Mouse (Mus musculus) regulatory T cell (primary cell): Measurements from ENCODE around the gene Eefsec.

Experiments
- in situ Hi-C: fragments of 300-600 bp; cut with MboI, MseI; formaldehyde crosslinking; loops from one replicate; pipeline ENCODE4 v1.15.1; 2025; ENCODE audit warnings: high pct_unique_total_duplicates

The Eefsec gene

DNA sequence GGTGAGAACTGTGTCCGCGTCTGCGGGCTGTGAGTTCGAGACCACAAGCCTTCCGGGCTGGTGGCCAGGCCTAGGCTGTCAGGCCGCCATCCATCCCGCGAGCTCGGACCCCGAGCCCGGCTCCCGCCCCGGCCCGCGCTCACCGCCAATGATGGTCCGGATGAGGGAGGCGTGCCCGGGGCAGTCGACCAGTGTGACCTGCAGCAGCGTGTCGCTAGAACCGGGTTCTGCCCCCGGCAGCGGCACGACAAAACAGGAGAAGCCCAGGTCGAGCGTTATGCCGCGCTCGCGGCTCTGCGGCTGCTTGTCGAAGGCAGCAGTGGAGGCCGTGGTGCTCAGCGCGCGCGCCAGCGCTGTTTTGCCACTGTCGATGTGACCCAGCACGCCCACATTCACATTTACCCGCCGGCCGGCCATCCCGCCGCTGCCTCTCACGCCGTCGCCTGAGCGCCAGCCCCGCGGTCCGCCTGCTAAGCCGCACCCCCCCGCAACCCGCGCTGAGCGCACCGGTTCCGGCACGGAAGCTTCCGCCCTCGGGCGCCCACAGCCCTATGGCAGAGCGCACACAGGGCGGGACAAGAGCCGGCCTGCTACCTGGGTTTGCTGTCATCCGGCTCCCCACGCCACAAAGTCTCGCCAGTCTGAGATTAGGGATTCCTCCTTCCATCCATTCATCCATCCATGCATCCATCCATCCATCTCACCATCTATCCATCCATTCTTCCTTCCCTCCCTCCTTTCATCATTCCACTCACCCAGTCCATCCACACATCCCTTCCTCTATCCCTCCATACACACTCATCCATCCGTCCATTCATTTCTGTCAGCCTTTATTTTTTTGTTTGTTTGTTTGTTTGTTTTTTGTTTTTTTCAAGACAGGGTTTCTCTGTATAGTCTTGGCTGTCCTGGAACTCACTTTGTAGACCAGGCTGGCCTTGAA lies at the start of gene Eefsec:
Gene Eefsec (minus strand): TSS at position 477 of the 940 bp plus-strand sequence.
- in situ Hi-C loops = loop anchor here (5.0 kb wide), 1 partner anchor 396 kb away; the partner anchor contains the start of gene Abtb1

DNA sequence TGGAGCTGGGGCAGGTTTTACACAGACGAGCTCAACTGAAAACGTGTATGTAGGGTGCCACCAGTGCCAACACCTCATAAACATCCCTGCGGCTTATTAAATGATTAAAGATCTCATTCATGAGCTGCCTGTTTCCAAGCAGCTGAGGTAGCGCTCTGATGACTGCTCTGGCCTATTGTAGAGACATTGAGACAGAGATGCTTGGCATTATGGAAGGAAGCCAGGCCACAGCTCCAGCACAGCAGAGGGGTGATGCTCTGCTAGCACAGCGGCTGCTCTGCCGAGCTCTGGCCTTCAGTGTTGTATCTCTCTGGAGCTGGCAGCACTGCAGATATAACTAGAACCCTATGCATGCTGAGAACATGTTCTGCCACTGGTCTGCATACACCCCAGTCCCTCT lies 47.4 kb upstream of the Eefsec start:
- in situ Hi-C loops = no loop called here

DNA sequence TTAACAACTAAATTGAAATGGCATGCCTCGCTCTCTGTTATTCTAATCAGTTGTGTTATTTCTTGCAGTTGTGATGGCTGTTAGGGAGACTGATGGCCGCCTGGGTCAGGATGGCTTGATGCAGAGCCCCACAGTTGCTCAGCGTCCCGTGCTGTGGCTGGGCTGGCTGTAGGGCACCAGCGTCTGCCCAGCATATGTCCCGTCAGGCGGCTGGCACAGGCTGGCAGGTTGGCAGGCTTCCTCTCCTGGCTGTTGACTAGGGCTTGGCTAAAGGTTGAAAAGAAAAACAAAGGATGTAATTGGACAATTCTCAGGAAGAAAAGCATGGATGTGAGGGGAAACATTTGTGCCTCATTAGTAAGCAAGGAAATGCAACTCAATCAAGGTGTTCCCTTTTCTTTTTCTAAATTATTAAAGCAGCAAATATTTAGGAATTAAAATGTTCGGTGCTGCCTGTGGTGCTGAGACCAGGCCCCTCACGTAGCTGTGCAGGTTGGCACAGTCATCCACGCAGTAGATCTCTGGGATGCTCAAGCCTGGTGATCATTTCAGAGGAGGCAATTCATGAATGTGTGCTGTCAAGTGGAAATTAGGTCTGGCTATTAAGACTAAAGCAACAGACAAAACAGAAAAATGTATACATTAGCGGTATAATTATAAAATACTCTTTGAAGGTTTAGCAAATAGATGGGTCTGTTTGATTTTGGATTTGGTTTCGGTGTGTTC lies 44.5 kb upstream of the Eefsec start:
- in situ Hi-C loops = no loop called here

DNA sequence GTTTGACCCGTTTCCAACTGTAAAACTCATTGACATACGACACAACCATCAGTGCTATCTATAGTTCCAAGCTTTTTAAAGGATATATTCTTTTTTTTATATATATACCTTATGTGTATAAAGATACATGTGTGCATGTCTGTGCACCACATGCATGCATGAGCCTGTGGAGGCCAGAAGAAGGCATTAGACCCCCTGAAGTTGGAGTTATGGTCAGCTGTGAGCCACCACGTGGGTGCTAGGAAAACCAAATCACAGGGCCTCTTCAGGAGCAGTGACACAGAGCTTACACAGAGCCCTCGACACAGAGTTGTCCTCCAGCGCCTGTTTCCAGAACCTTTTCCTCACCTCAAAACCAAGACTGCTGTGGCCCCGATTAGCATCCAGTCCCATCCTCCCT lies 43.5 kb upstream of the Eefsec start:
- in situ Hi-C loops = loop anchor here (5.0 kb wide), 1 partner anchor 378 kb away; no protein-coding TSS in a partner anchor

DNA sequence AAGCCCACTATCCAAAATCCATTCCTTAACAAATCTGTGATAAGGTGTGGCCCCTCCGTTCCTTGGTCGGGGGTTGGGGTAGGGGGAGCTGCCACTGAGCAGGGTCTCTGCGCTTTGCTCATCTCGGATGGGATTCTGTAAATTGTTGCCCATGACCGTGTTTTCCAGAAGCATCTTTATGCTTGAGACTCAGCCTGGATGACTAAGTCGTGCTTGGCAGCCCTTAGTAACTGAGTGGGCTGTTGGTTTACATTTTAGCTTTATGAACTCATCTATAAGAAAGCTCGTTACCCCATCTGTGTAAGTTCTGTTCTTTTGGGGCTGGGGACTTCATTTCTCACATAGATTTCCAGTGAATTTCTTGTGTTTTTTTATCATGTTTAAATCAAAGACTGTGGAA lies 42.7 kb upstream of the Eefsec start:
- in situ Hi-C loops = loop anchor here (5.0 kb wide), 1 partner anchor 377 kb away; no protein-coding TSS in a partner anchor

DNA sequence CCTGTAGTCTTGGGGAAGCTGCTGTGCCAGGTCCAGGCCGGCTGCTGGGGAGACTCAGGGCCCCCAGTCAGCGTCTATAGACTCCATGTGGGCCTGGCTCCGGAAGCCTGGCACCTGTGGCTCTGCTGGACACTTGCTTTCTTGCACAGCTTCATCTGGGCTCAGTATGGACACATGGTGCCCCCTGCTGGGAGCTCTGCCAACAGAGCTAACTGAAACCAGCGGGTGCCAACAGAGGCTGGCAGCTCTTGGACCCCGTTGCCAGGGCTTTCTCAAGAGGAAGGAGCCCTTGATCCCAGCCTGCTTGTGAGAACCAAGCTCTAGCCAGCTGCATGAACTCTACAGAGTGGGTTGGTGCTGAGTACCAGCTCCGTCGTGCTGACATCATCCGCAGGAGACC lies 40.6 kb upstream of the Eefsec start:
- in situ Hi-C loops = loop anchor here (5.0 kb wide), 1 partner anchor 375 kb away; no protein-coding TSS in a partner anchor

DNA sequence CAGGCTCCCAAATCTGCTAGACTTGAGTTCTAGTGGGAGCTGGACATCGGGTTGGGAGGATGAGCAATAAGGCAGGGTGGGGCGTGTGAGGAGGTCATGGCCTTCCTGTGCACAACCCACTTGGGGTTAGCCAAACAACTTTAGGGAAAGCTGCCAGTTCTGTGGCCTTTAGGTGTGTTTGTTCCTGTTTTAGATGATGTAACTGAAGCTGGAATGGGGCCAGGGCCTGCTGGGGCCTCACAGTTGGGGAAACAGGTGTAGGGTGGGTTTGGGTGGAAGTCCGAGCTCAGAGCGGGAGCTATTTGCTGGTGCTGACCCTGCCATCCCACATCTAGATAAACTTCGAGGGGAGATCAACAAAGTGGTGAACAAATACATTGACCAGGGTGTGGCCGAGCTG lies 39.0 kb upstream of the Eefsec start:
- in situ Hi-C loops = loop anchor here (5.0 kb wide), 1 partner anchor 373 kb away; no protein-coding TSS in a partner anchor

DNA sequence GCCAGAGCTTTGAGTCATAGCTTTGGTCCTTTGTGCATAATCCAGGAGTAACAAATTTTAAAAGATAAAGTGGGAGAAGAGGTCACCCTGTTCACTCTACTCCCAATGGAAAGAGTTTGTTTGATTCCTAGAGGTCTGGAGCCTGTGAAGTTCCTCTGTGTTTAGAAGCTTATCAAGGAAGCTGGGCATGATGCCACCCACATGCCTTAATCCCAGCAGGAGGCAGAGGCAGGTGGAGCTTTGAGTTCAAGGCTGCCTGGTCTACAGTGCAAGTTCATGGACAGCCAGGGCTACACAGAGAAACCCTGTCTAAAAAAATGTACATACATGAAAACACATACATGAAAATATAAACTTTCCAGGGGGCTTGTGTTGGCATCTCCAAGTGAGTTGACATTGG lies 37.6 kb upstream of the Eefsec start:
- in situ Hi-C loops = no loop called here

DNA sequence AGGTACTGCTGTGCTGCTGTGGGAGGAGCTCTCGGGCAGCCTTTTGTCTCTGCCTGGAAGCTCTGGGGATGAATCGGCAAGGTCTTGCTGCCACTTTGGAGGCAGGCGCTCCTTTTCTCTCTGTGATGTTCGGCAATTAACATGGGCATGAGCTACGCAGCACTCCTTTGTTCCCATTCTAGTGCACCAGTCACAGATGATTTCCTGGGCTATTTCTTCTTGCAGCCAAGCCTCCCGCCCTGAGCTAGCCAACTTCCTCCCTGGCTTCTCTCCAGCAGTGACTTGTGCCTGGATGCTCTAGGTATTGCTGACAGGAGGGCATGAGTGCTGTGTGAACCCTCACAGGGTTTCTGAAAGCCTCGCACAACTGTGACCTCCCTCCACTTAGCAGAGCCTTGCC lies 36.8 kb upstream of the Eefsec start:
- in situ Hi-C loops = no loop called here

DNA sequence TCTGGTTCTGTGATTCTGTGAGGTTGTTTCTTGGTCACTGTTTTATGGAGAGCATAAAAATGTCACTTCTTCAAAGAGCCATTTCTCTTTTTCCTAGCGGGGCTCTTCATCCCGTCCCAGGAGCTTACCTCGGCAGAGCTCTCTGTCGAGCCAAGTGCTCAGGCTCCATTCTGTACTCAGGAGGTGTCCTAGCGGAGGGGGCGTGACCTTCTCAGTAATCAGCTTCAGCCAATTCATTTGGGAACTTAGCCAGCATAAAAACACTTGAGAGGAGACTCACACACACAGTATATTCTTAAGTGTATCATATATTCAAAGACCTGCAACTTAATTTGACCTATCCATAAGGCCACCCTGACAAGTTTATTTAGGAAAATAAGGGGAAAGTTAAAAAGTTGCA lies 34.1 kb upstream of the Eefsec start:
- in situ Hi-C loops = no loop called here

DNA sequence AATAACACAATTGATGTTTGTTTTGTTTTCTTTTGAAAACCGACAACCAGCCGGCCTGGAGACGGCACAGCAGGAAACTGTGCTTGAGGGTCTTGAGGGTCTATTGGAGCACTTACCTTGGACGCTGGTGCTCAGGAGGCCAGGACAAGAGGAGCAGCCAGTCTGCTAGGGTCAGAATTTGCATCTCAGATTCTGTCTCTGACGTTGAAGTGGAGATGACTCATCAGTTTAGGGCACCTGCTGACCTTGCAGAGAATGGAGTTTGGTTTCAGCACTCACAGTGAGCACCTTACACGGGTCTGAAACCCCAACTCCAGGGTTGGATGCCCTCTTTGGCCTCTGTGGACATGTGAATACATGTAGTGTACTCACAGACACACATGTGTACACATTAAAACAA lies 23.5 kb upstream of the Eefsec start:
- in situ Hi-C loops = loop anchor here (10.0 kb wide), 2 partner anchors 1175 to 1905 kb away; partner anchors contain the start of gene Txnrd3

DNA sequence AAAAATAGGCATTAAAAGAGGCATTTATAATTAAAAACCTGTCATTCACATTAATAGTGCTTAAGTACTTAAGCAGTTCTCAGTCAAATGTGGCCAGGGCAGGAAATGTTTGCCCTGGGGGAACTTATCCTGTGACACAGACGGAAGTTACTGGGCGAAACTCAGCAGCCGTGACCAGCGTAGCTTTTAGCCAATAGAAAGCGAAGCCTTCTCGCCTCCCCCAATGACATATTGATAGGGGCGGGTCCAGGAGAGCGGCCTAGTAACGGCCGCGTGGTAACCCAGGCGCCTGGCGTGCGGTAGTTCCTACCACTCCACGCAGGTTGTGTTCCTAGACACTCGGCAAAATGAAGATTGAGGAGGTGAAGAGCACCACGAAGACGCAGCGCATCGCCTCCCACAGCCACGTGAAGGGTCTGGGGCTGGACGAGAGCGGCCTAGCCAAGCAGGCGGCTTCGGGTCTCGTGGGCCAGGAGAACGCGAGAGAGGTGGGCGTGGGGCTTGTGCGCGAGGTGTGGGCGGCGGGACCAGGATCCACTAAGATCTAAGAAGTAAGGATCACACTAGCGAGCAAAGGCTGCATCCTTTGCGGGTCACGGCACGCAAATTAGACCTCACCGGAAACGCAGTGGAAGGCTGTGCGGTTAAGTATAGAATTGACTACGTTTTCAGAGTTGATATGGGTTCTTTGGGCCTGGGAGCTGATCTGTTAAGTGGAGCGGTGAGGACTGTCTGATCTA lies 19.0 kb upstream of the Eefsec start, which contains the start of gene Ruvbl1:
Gene Ruvbl1 (plus strand): TSS at position 229 of the 740 bp plus-strand sequence.
- in situ Hi-C loops = loop anchor here (10.0 kb wide), 2 partner anchors 1179 to 1909 kb away; partner anchors contain the start of gene Txnrd3

DNA sequence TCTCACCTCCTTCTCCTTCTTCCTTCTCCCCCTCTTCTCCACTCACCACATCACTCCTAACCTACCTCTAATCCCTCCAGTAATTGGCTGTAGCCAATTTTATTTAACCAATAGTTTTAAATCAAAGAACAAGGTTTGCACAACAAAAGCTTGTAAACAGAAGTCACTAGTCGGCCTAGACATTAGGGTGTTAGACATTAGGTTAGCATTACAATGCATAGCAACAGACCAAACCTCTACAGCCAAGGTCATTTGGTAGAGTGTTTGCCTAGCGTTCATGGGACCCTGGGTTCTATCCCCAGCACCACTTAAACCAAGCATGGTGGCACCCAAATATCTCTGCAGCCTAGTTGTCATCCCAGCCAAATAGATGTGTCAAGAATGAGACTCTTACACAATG lies 8.2 kb upstream of the Eefsec start:
- in situ Hi-C loops = no loop called here

DNA sequence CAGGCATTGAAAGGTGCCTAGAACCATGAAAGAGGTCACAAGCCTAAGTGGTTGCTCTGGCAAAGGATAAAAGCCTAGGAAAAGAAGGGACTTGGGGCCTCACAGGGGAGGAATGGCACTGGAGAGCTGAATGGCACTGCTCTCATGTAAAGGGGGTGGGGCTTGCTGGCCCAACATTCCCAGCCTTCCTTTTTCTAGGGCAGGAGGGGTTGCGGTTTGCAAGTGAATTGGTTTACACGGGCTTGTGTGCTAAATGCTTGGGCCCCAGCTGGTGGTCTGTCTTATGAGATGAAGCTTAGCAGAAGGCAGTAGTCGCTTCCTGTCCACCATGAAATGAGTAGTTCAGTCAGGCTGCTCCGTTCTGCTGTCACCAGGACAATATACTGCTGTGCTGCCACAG lies 1.1 kb upstream of the Eefsec start:
- in situ Hi-C loops = loop anchor here (5.0 kb wide), 1 partner anchor 395 kb away; the partner anchor contains the start of gene Abtb1

DNA sequence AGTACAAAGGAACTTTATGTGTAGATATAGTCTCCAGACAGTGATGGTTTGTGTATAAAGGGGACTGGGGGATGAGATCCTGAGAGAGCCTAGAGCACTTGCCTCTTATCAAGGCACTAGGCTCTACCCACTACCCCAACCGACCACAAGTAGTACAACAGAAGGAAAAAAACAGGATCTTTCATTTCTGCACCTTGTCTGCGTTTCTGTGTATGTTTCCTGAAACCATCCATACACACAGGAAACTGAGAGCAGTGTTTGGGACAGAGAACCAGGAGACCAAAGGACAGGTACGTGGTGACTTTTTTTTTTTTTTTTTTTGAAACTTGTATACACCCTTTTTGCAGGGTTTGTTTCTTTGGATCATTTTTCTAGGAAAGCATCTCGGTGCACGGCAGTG lies 678 bp downstream of the Eefsec start:
- in situ Hi-C loops = loop anchor here (5.0 kb wide), 1 partner anchor 397 kb away; the partner anchor contains the start of gene Abtb1

DNA sequence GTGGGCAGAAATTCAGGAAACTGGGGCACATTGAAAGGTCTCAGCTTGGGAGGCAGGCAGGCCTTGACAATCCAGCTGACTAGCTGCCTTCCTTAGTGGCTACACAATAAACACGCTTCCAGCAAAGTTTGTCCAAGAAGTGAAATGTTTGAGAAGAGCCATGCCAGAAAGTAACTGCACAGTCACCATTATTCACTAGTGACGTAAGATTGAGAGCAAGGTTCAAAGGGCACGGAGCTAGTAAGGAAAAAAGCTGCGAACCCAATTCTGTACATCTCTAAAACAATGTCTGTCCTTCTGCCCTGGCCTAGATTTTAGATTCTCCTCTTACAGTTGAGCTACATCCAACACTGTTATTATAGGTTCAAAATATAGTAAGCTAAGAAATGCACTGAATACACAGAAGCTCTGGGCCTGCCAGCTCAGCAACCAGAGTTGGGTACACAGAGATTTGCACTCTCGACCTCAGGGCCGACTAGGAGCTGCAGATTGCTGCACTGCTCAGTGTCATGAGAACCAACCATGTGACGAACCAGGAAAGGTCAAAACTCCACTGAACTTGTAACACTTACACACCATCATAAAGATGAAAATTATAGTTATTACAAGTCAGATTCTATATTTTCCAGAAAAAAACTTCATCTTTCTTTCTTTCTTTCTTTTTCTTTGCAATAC lies 2.1 kb downstream of the Eefsec start:
- in situ Hi-C loops = no loop called here

DNA sequence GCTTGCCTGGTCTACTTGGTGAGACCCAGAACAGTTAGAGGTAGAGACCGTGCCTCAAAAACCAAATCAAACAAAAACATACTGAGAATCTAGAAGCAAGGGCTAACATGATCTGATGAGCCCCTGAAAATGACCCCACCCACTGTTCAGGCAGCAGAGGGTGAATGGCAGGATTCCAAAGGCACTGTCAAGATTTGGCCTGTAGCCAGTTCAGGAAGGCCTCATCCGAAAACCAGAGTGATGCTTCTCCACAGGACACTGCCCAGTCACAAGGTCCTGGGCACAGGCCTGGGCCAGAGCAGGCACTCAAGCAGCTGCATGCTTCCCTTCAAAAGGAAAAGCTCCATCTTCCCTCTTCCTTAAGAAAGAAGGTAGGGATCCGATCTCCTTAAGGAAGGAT lies 2.9 kb downstream of the Eefsec start:
- in situ Hi-C loops = no loop called here

DNA sequence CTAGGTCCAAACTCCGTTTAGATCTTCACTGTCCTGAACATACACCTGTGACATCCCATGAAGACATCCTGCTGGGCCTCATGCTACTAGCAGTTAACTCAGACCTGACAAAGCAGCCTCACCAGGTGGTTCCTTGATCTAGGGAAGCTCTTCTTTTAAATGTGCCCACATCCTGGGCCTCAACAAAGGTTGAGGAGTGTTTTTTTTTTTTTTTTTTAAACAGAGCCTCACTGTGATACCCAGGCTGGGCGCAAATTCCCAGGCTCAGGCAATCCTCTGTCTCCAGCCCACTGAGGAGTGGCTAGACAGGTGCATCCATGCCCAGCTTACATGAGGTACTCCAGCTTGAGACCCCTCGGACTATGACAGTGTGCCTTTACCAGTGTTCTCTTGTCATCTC lies 3.8 kb downstream of the Eefsec start:
- in situ Hi-C loops = no loop called here

DNA sequence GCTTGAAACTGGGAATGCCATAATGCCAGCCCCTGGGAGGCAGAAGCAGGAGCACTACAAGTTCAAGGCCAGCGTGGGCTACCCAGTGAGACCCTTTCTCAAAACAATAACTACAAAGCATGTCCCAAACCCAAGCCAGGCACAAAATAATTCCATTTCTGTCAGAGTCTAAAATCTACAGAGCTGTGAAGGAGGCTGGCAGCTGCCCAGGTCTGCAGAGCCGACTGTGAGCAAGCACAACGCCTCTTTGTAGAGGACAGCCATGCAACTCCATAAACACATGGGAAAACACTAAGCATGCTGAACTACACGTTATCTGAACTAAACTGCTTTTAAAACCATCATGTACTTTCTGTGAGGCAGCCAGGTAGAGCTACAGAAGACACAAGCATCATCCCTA lies 7.3 kb downstream of the Eefsec start:
- in situ Hi-C loops = no loop called here

DNA sequence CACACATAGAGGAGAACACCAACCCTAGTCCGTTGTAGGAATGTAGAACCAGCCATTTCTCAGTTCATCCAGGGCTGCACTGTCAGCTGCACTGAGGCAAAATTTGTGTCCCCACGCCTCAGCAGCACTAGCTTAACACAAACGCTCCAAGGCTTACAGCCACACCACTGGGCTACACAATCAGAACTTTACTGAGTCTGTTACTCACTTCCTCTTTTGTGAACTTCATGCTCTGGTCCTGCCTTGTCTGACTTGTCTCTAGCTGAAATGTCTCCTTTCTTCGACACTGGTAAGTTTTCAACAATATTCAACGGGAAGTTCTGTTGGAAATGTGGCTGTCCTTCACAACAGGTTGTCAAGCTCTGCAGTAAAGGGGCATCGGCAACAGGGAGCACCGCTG lies 10.7 kb downstream of the Eefsec start:
- in situ Hi-C loops = no loop called here

DNA sequence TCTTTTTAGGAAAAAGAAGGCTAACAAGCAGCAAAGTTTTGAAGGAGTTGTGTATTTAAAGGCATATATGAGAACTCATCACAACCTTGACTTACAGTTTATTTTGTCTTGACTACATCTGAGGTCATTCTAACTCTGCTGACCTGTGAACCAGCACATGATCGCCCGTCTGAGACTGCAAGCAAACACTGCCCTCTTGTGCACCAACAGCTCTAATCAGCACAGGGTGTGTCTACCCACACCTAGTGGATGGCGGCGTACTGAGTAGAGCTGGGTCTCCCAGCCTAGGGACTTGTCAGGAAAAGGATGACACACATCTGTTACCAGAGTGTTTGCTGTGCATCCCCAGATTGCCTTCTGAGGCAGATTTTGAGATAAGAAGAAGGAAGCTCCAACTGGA lies 15.1 kb downstream of the Eefsec start:
- in situ Hi-C loops = no loop called here
